Mouse (Mus musculus): ENCODE data around the gene Msh6. TPM values are rescaled to one million over a fixed set of nuclear protein-coding genes. Genes with fewer than 3 reads are reported as not detected.
"Not testable (repeated sequence)": the region's sequence is repeated elsewhere in the genome, so short reads cannot be mapped to it uniquely, and the experiment has no call there.

The Msh6 gene
- polyA plus RNA-seq, 1 experiment from 2014 or later: 24.5 TPM

- no peak for ATAC-seq (ENCODE audit: insufficient read depth)
- Histone ChIP-seq H3K9ac (no peak overlapping the region), H3K36me3 (replicated peaks) (no peaks in the 10 kb centered on the region), H3K4me2 (no peak overlapping the region), H3K9me3 (replicated peaks) (no peaks in the 10 kb centered on the region), H3K27ac (replicated peaks) (no peak overlapping the region), H3K4me1 (replicated peaks) (no peaks in the 10 kb centered on the region), H3K27me3 (no peaks in the 10 kb centered on the region), H3K4me3 (replicated peaks) (no peak overlapping the region)
- 75% methylated on average over 13 of the region's 14 CpGs for WGBS (ENCODE audit: insufficient replicate concordance)
Observed at GRCm38 (mm10) chr17:87963081-87964075, 11.5 kb upstream of the Msh6 start.

- not testable (repeated sequence) for H3K36me3 ChIP-seq (replicated peaks); H3K27ac ChIP-seq (replicated peaks); H3K4me2 ChIP-seq; H3K9ac ChIP-seq; H3K9me3 ChIP-seq (replicated peaks); H3K4me3 ChIP-seq (replicated peaks); H3K27me3 ChIP-seq
- WGBS (ENCODE audit: insufficient replicate concordance): 51% methylated on average over 7 of the region's 8 CpGs
- ATAC-seq (ENCODE audit: insufficient read depth): peak; percentile 52; the same call in 1 of the 2 replicates
- peaks cover 11% of the 10 kb centered on the region; the same call in 1 of the 2 replicates for H3K4me1 ChIP-seq (replicated peaks)
Observed at GRCm38 (mm10) chr17:87968483-87968926, 6.4 kb upstream of the Msh6 start.

- not testable (repeated sequence) for H3K27me3 ChIP-seq; H3K4me3 ChIP-seq (replicated peaks); ATAC-seq (ENCODE audit: insufficient read depth); H3K9ac ChIP-seq; H3K9me3 ChIP-seq (replicated peaks); H3K36me3 ChIP-seq (replicated peaks)
- 0 out of 2 replicates have a peak overlapping the region, but pooled peaks have one; percentile 14 for H3K27ac ChIP-seq (replicated peaks)
- H3K4me2 ChIP-seq: peak overlapping the region; percentile 15; the same call in 1 of the 2 replicates
- 45% methylated on average over 15 of the region's 15 CpGs for WGBS (ENCODE audit: insufficient replicate concordance)
- peaks cover 33% of the 10 kb centered on the region for H3K4me1 ChIP-seq (replicated peaks)
Observed at GRCm38 (mm10) chr17:87971696-87972591, 2.9 kb upstream of the Msh6 start.

- Histone ChIP-seq H3K27ac (replicated peaks) (no peak overlapping the region), H3K36me3 (replicated peaks) (peaks cover 9% of the 10 kb centered on the region), H3K4me2 (no peak overlapping the region), H3K4me3 (replicated peaks) (no peak overlapping the region), H3K9me3 (replicated peaks) (no peaks in the 10 kb centered on the region), H3K9ac (no peak overlapping the region), H3K27me3 (no peaks in the 10 kb centered on the region), H3K4me1 (replicated peaks) (peaks cover 42% of the 10 kb centered on the region)
- WGBS (ENCODE audit: insufficient replicate concordance): 62% methylated on average over 5 of the region's 5 CpGs
- no peak for ATAC-seq (ENCODE audit: insufficient read depth)
Observed at GRCm38 (mm10) chr17:87972856-87973255, 2.0 kb upstream of the Msh6 start.

GRCm38 (mm10) chr17:87973261-87974167 is 1.3 kb upstream of the Msh6 start:
- Histone ChIP-seq H3K36me3 (replicated peaks) (peaks cover 16% of the 10 kb centered on the region), H3K4me3 (replicated peaks) (peak overlapping the region; percentile 97; the same call in 1 of the 2 replicates), H3K4me2 (peak overlapping the region; percentile 96), H3K9ac (no peak overlapping the region), H3K9me3 (replicated peaks) (no peaks in the 10 kb centered on the region), H3K27me3 (no peaks in the 10 kb centered on the region), H3K4me1 (replicated peaks) (peaks cover 44% of the 10 kb centered on the region), H3K27ac (replicated peaks) (no peak overlapping the region)
- 72% methylated on average over 10 of the region's 10 CpGs for WGBS (ENCODE audit: insufficient replicate concordance)
- ATAC-seq (ENCODE audit: insufficient read depth): no peak

- Histone ChIP-seq H3K4me2 (peak overlapping the region; percentile 96), H3K4me3 (replicated peaks) (peak overlapping the region; percentile 97), H3K36me3 (replicated peaks) (peaks cover 25% of the 10 kb centered on the region), H3K9ac (peak overlapping the region; percentile 88), H3K4me1 (replicated peaks) (peaks cover 44% of the 10 kb centered on the region), H3K9me3 (replicated peaks) (no peaks in the 10 kb centered on the region), H3K27me3 (no peaks in the 10 kb centered on the region), H3K27ac (replicated peaks) (peak overlapping the region; percentile 85)
- ATAC-seq (ENCODE audit: insufficient read depth): peak; percentile 62
- under 1% methylated on average over 59 of the region's 68 CpGs for WGBS (ENCODE audit: insufficient replicate concordance)
Observed at GRCm38 (mm10) chr17:87975229-87975853, 479 bp downstream of the Msh6 start.

GRCm38 (mm10) chr17:87976154-87976806 is 1.4 kb downstream of the Msh6 start:
- peak overlapping the region; percentile 96 for H3K4me2 ChIP-seq
- H3K4me1 ChIP-seq (replicated peaks): peaks cover 48% of the 10 kb centered on the region
- H3K36me3 ChIP-seq (replicated peaks): peaks cover 32% of the 10 kb centered on the region
- ATAC-seq (ENCODE audit: insufficient read depth): no peak
- H3K9ac ChIP-seq: peak overlapping the region; percentile 88
- 46% methylated on average over 9 of the region's 9 CpGs for WGBS (ENCODE audit: insufficient replicate concordance)
- peak overlapping the region; percentile 85 for H3K27ac ChIP-seq (replicated peaks)
- no peaks in the 10 kb centered on the region for H3K27me3 ChIP-seq
- no peaks in the 10 kb centered on the region for H3K9me3 ChIP-seq (replicated peaks)
- peak overlapping the region; percentile 97 for H3K4me3 ChIP-seq (replicated peaks)

GRCm38 (mm10) chr17:87976927-87977326 is 2.1 kb downstream of the Msh6 start:
- Histone ChIP-seq H3K36me3 (replicated peaks) (peaks cover 39% of the 10 kb centered on the region), H3K4me2 (peak overlapping the region; percentile 96), H3K4me3 (replicated peaks) (0 out of 2 replicates have a peak overlapping the region, but pooled peaks have one; percentile 16), H3K4me1 (replicated peaks) (peaks cover 43% of the 10 kb centered on the region)
- H3K27me3 ChIP-seq; H3K27ac ChIP-seq (replicated peaks); H3K9ac ChIP-seq; H3K9me3 ChIP-seq (replicated peaks); ATAC-seq (ENCODE audit: insufficient read depth): not testable (repeated sequence)
- 66% methylated on average over 4 of the region's 4 CpGs for WGBS (ENCODE audit: insufficient replicate concordance)

GRCm38 (mm10) chr17:87979696-87980095 is 4.8 kb downstream of the Msh6 start:
- Histone ChIP-seq H3K36me3 (replicated peaks) (peaks cover 66% of the 10 kb centered on the region), H3K4me1 (replicated peaks) (peaks cover 31% of the 10 kb centered on the region)
- H3K4me2 ChIP-seq; H3K9me3 ChIP-seq (replicated peaks); H3K27me3 ChIP-seq; H3K27ac ChIP-seq (replicated peaks); H3K4me3 ChIP-seq (replicated peaks); H3K9ac ChIP-seq; ATAC-seq (ENCODE audit: insufficient read depth): not testable (repeated sequence)
- 78% methylated on average over 1 of the region's 1 CpGs for WGBS (ENCODE audit: insufficient replicate concordance)
